Mouse (Mus musculus) left cerebral cortex, adult 2 months (tissue): Measurements from ENCODE around the gene Gm5580. TPM values are rescaled to one million over a fixed set of nuclear protein-coding genes. Genes with fewer than 3 reads are reported as not detected.
"Not testable (repeated sequence)": the region's sequence is repeated elsewhere in the genome, so short reads cannot be mapped to it uniquely, and the experiment has no call there.

Source experiments
- DNase-seq, 2 experiments: peaks; one replicate each; pipeline ENCODE4 v3.0.0; 2021 to 2022; ENCODE audit warnings: low spot score in 2 of 2, mixed read lengths in 1 of 2; ENCODE audit errors: extremely low spot score in 1 of 2
- H3K27ac ChIP-seq: fragments of 200-600 bp; 2 replicates; pipeline ENCODE4 v1.8.1; 2022
- H3K4me3 ChIP-seq: fragments of 200-600 bp; 2 replicates; pipeline ENCODE4 v1.8.1; 2022
- CTCF ChIP-seq: fragments of 200-600 bp; IDR thresholded peaks from 2 replicates; pipeline ENCODE4 v1.8.1; 2022; ENCODE audit warnings: antibody characterized with exemption, mild to moderate bottlenecking, moderate library complexity
- intact Hi-C: fragments of 180-260 bp; cut with DNase I; formaldehyde crosslinking; loops from one replicate; pipeline ENCODE4 v1.15.1; 2025
- long read RNA-seq, 2 experiments: library from polyadenylated mRNA; stranded (forward); transcript quantifications; one replicate each; pipeline ENCODE4 v2.0.0; 2021; ENCODE audit warnings: borderline mapping rate in 2 of 2
- total RNA-seq, 2 experiments: library from RNA; stranded (reverse); gene quantifications; 2 replicates each; pipeline ENCODE4 v1.2.3; 2021

Gene Gm5580
- total RNA-seq: 1 to 10 TPM; 1.6 TPM
- long read RNA-seq, experiment 1: 0 reads
- long read RNA-seq, experiment 2: 0 reads

GRCm38 (mm10) chr6:116550841-116551240 is at the start of gene Gm5580:
Gene Gm5580 (plus strand): TSS chr6:116551141.
- DNase-seq, H3K27ac ChIP-seq, H3K4me3 ChIP-seq, intact Hi-C loops: not testable (repeated sequence)

DNA sequence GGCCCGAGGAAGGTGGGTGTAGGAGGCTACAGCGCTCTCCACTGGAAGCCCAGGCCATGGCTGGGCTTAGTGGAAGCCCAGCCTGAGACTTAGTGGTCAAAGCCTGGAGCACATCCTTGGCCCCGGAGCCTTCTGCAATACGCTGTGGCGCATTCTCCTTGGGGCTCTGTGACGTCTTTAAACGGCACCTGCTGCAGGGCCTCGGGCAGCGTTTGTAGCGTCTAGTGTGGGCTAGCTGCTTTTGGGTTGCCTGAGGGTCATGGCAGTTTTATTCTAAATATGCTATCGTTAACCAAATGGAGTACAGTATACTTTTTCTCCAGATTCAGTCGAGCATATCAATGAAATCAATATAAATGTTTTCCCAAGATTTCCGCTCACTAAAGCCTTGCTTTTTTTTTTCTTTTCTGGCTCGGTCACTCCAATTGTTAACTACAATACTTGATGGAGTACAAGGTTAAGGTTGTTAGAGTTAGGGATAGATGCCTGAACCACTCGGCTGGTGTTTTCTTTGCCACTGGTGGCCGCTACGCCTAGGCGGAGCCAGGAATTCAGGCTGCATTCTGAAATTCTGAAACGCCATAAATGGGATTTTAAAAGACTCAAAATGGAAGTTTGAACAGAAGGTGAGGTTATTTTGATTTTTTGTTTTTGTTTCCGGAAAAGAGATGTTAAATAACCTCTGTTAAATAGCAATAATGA is 44.5 kb upstream of the Gm5580 start, which contains the start of gene Olfr212:
Gene Olfr212, plus strand, starts transcription at position 215 of the 702 bp plus-strand sequence.
- H3K4me3 ChIP-seq, H3K27ac ChIP-seq, intact Hi-C loops, DNase-seq: not testable (repeated sequence)

- intact Hi-C loops: no loop called here
- no peak overlapping the region for H3K27ac ChIP-seq
- TF ChIP-seq CTCF: no peak
- DNase-seq: no peak
- no peak overlapping the region for H3K4me3 ChIP-seq
These were observed 36.1 kb upstream of the Gm5580 start for GRCm38 (mm10) chr6:116514832-116515231.

DNA sequence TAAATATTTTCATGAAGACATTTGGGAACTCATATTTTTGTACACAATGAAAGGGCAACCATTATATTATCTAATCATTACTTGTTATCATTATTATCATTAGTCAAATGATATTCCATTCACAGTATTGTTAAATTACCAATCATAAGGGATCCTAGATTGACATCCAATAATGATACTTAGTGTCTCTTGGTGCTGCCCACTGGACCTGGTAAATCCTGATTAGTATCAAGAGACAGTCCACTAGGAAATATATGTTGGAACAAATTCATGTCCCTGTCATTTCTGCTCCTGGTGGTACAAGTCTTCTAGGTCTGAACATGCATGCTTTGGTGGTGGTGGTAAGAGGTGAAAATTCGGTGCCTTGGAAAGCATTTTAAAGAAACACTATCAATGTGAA is 12.8 kb upstream of the Gm5580 start, which contains the start of gene Olfr213:
Gene Olfr213, plus strand, starts transcription at position 301 of the 400 bp plus-strand sequence.
- TF ChIP-seq CTCF: no peak
- no peak for DNase-seq
- Histone ChIP-seq H3K4me3 (no peak within 1 kb of the TSS), H3K27ac (no peak within 1 kb of the TSS)
- intact Hi-C loops: no loop called here

DNA sequence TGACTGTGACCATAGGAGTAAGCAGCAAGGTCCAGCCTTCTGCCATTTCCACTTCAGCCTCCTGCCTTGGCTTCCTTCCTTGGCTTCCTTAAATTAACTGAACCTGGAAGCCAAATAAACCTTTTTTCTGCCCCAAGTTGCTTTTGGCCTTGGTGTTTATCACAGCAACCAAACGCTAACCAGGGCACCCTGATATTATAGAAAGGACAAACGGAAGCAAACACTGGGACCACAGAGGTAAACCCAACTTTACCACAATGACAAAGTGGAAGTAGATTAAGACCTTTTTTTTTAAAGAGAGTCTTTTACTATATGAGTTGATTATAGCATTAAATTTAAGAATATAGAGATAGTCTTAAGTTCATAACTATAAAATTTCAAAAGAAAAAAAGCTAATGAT is 8.4 kb upstream of the Gm5580 start:
- Histone ChIP-seq H3K4me3 (no peak overlapping the region), H3K27ac (no peak overlapping the region)
- intact Hi-C loops: no loop called here
- TF ChIP-seq CTCF: no peak
- no peak for DNase-seq

DNA sequence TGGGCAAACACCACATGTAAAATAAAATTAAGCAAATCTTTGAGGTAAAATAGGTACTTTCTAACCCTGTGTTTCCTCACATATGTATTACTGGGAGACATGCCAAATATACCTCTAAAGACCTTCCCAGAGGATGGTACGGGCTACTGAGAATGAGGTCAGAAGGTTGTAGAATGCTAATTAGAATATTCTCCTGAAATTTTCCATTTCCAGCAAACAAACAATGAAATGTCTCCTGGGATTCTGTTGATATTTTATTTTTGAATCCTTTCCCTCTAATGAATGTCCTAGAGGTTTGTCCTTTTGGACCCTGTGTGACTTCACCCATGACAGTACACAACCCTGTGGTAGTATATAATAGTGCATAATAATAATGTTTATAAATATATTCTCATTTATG is 3.0 kb downstream of the Gm5580 start, which contains the start of gene Olfr214:
Gene Olfr214, plus strand, starts transcription at position 301 of the 400 bp plus-strand sequence.
- TF ChIP-seq CTCF: no peak
- no peak within 1 kb of the TSS for H3K27ac ChIP-seq
- H3K4me3 ChIP-seq: no peak within 1 kb of the TSS
- intact Hi-C loops: no loop called here
- no peak for DNase-seq

GRCm38 (mm10) chr6:116554952-116555351 is 4.0 kb downstream of the Gm5580 start:
- intact Hi-C loops: no loop called here
- Histone ChIP-seq H3K27ac (no peak overlapping the region), H3K4me3 (no peak overlapping the region)
- DNase-seq: no peak
- no peak for TF ChIP-seq CTCF

GRCm38 (mm10) chr6:116569834-116570233 is 18.9 kb downstream of the Gm5580 start:
- Histone ChIP-seq H3K27ac (no peak overlapping the region), H3K4me3 (no peak overlapping the region)
- DNase-seq: peak; percentile 9 to 18
- peak; percentile 60 for TF ChIP-seq CTCF
- intact Hi-C loops: no loop called here

DNA sequence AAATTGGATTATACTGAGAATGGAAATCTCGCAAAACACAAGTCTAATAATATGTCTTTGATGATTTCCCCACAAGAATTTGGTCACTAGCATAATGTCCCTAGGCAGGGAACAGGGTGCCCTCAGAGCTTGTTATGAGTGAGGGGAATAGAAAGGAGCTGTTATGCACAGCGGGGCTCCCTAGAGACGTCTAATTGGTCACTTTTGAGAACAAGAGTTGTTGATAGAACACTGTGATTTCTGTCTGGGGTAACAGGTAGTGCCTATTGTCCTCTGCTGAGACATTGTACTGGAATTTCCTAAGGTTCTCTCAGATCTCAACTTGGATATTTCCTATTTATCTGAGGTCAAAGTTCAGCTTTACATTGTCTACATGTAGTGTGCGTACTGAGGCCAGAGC is 33.2 kb downstream of the Gm5580 start, which contains the start of gene Olfr215:
Gene Olfr215, minus strand, starts transcription at position 101 of the 400 bp plus-strand sequence.
- H3K4me3 ChIP-seq: no peak within 1 kb of the TSS
- TF ChIP-seq CTCF: no peak
- no peak within 1 kb of the TSS for H3K27ac ChIP-seq
- intact Hi-C loops: no loop called here
- DNase-seq: no peak

- intact Hi-C loops, H3K27ac ChIP-seq, DNase-seq, H3K4me3 ChIP-seq: not testable (repeated sequence)
These were observed 50.0 kb downstream of the Gm5580 start for GRCm38 (mm10) chr6:116600969-116601368.

Other genes with a start within 250 kb of the Gm5580 start
- 10 to 100 TPM; 45.5 to 49.5 TPM for gene March8, start 213.1 kb upstream of the Gm5580 start, total RNA-seq
- gene Alox5, start 90.0 kb upstream of the Gm5580 start, total RNA-seq: 1 to 10 TPM; 1.7 to 2.6 TPM
- gene Olfr211, start 62.0 kb upstream of the Gm5580 start, total RNA-seq: not detected
- gene Olfr212, start 44.6 kb upstream of the Gm5580 start, total RNA-seq: not detected
- not detected for gene Olfr213, start 12.7 kb upstream of the Gm5580 start, total RNA-seq
- gene Olfr214, start 3.1 kb downstream of the Gm5580 start, total RNA-seq: not detected
- gene Olfr215, start 33.1 kb downstream of the Gm5580 start, total RNA-seq: not detected
- gene Zfp422, start 77.9 kb downstream of the Gm5580 start, total RNA-seq: 10 to 100 TPM; 21.9 to 24.1 TPM
- gene Depp1, start 99.5 kb downstream of the Gm5580 start, total RNA-seq: 1 to 10 TPM; 1.8 to 2.0 TPM
- 1 to 10 TPM; 4.5 to 6.0 TPM for gene Rassf4, start 122.8 kb downstream of the Gm5580 start, total RNA-seq
- gene Tmem72, start 165.8 kb downstream of the Gm5580 start, total RNA-seq: under 1 TPM; 0.29 to 0.58 TPM